Mouse (Mus musculus) cortical plate, adult 2 months (tissue): ENCODE data around the gene Olfr1508.

Experiments used
- CTCF ChIP-seq: fragments of 200-500 bp; IDR thresholded peaks from 2 replicates; pipeline ENCODE4 v1.5.1; 2011; ENCODE audit warnings: mild to moderate bottlenecking, control low read depth, low read length; ENCODE audit not compliant: insufficient read depth; ENCODE audit errors: extremely low read depth
- POLR2A ChIP-seq: fragments of 200-500 bp; IDR thresholded peaks from 2 replicates; pipeline ENCODE4 v1.6.1; 2011; ENCODE audit warnings: mild to moderate bottlenecking, low read length, control low read depth; ENCODE audit not compliant: insufficient read depth; ENCODE audit errors: extremely low read depth

DNA sequence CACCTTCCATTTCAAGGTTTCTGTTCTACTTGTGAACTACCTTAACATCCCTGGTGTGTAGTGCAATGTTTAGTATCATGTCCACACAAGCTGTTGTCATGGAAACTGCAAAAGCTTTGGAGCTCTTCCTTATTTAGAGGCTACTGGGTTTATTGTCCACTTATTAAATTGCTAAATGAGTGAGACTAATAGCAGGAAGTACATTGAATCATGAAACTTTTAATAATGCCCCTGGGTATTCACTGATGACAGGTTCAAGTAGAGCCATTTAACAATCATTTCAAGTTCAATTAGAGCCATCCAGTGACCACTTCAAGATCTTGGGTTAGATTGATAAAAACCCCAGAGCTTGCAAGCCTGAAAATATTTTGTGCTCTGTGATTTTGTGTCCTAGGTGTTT lies 24.6 kb downstream of the Olfr1508 start, which contains the start of gene Olfr1509:
- TF ChIP-seq CTCF: no peak
- no peak for TF ChIP-seq POLR2A
